Mouse (Mus musculus) hindbrain, embryonic 10.5 days (tissue): Measurements from ENCODE around the gene Slc39a5. TPM values are rescaled to one million over a fixed set of nuclear protein-coding genes. Genes with fewer than 3 reads are reported as not detected.

Experiments
- DNase-seq: peaks from one replicate; pipeline ENCODE4 v3.0.0-alpha.2; 2017; ENCODE audit warnings: low spot score
- H3K27ac ChIP-seq: fragments of 300-500 bp; sonication (generic); 2 replicates; pipeline ENCODE4 v1.5.1; 2016; ENCODE audit warnings: mild to moderate bottlenecking, moderate library complexity
- H3K27me3 ChIP-seq: fragments of 300-500 bp; sonication (generic); 2 replicates; pipeline ENCODE4 v1.6.1; 2016; ENCODE audit warnings: mild to moderate bottlenecking; ENCODE audit not compliant: poor library complexity, insufficient read depth, severe bottlenecking
- H3K36me3 ChIP-seq: fragments of 300-500 bp; sonication (generic); 2 replicates; pipeline ENCODE4 v1.6.1; 2016; ENCODE audit warnings: mild to moderate bottlenecking, moderate library complexity
- H3K4me1 ChIP-seq: fragments of 300-500 bp; sonication (generic); replicated peaks from 2 replicates; pipeline ENCODE4 v1.6.1; 2016; ENCODE audit warnings: mild to moderate bottlenecking
- H3K4me3 ChIP-seq: fragments of 300-500 bp; sonication (generic); 2 replicates; pipeline ENCODE4 v1.5.1; 2016; ENCODE audit warnings: mild to moderate bottlenecking, moderate library complexity
- H3K9me3 ChIP-seq: fragments of 300-500 bp; sonication (generic); 2 replicates; pipeline ENCODE4 v1.6.1; 2016; ENCODE audit warnings: mild to moderate bottlenecking, moderate library complexity
- WGBS: fragments of 180-500 bp; shearing (Covaris S2); methylation state at CpG from one replicate; pipeline ENCODE4 v1.1.7; 2016; 5-methylcytosine and 5-hydroxymethylcytosine counted together
- polyA plus RNA-seq: library from polyadenylated mRNA; unstranded; fragments of >200 nt; fragmentation: Nextera tagmentation; extraction: Ambion mirVana; gene quantifications from 2 replicates; pipeline ENCODE4 v1.2.1, GENCODE M21; 2016

The Slc39a5 gene
- polyA plus RNA-seq, 1 experiment from 2014 or later: not detected

GRCm38 (mm10) chr10:128369218-128369543 lies 31.8 kb downstream of the Slc39a5 start:
- Histone ChIP-seq H3K4me1 (peaks cover 25% of the 10 kb centered on the region), H3K9me3 (no peaks in the 10 kb centered on the region), H3K4me3 (peak overlapping the region; percentile 80), H3K36me3 (peaks cover 15% of the 10 kb centered on the region), H3K27me3 (no peaks in the 10 kb centered on the region), H3K27ac (peak overlapping the region; percentile 89)
- WGBS: 9% methylated on average over 9 of the region's 9 CpGs
- no peak for DNase-seq

DNA sequence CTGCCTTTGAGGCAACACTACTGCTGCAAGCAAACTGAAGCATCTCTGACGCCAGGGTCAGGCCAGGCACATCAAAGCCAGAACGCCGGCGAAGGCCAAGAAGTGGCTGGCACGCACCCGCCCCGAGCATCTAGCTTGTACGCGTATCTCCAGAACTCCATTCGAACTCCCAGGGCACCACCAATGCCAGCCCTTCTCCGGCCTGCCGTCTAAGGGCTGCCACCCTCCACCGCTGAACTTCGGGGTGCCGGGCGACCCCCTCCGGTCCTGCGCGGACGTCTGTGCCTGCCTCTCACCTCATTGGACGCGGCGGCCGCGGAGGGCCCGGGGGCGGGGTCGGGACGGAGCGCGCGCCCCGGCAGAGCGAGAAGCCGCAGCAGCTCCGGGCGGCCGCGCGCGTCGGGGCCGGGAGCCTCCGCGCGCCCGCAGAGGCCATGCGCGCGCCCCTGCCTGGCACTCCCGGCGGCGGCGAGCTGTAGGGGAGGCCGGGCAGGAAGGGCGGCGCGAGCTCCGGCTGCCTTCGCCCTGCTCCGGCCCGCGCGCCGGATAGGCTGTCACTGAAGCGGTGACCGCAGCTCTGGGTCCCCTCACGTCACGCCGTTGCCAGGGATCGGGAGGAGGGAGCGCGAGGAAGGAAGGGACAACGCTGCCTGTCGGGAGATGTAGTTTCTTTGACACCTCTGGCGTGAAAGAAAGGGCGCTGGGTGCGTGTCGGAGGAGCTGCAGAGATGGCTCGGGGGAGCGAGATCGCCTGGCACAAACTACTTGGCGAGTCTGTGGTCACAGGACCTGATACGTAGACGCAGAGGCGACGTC lies 32.4 kb downstream of the Slc39a5 start, which contains the start of gene Coq10a:
Coq10a (minus strand) TSS at position 596 of the 816 bp plus-strand sequence.
- Histone ChIP-seq H3K27me3 (no peaks in the 10 kb centered on the region), H3K4me3 (peak within 1 kb of the TSS; percentile 80), H3K9me3 (no peaks in the 10 kb centered on the region), H3K27ac (peak within 1 kb of the TSS; percentile 89), H3K36me3 (peaks cover 21% of the 10 kb centered on the region), H3K4me1 (peaks cover 25% of the 10 kb centered on the region)
- DNase-seq: peak; percentile 92
- under 1% methylated on average over 87 of the region's 87 CpGs for WGBS

DNA sequence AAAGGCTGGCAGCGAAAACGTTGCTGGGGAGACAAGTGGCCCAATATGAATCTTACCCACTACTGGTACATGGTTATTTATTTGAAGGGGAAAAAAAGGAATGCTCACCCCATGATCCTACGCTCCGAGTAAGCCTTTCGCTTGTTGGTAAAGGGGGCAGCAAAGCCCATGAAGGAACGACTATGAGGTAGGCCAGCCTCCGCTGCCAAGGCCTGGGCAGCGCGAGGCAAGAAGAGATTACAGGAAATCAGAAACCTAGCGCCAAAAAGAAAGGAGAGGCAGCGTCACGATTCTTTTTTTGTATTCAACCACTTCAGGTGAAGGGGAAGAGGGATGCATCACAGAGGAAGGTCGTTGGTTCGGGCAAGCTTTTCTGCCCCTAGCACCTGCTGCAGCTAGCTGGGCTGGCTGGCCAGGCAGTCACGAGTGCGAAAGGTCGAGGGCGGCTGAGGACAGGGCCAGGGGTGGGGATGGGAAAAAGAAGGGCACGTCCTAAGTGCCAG lies 33.1 kb downstream of the Slc39a5 start:
- peaks cover 25% of the 10 kb centered on the region for H3K4me1 ChIP-seq
- DNase-seq: no peak
- H3K27me3 ChIP-seq: no peaks in the 10 kb centered on the region
- no peaks in the 10 kb centered on the region for H3K9me3 ChIP-seq
- H3K27ac ChIP-seq: peak overlapping the region; percentile 89
- H3K4me3 ChIP-seq: peak overlapping the region; percentile 80
- H3K36me3 ChIP-seq: peaks cover 28% of the 10 kb centered on the region
- WGBS: 17% methylated on average over 19 of the region's 19 CpGs

DNA sequence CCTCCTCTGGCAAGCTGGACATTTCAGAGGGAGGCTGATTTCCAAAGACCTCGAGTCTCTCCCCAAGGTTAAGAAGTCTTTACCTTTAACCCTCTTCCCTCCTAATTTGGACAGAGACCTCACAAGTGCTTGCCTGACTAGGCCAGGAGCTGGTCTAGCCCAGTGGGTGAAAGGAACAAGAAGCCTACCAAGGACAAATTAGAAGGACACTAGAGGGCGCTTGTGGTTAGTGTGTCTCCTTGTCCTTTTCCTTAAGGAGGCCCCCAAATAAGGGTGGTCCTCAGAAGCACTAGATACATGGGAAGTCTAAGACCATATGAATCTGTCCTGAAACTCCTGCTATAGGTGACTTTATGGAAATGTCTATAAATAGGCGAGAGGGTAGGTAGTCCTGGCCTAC lies 38.5 kb downstream of the Slc39a5 start:
- Histone ChIP-seq H3K4me3 (no peak overlapping the region), H3K4me1 (peaks cover 2% of the 10 kb centered on the region), H3K9me3 (no peaks in the 10 kb centered on the region), H3K36me3 (peaks cover 81% of the 10 kb centered on the region), H3K27ac (no peak overlapping the region), H3K27me3 (no peaks in the 10 kb centered on the region)
- peak; percentile 23 for DNase-seq
- 53% methylated on average over 3 of the region's 3 CpGs for WGBS

GRCm38 (mm10) chr10:128361836-128362235 lies 39.2 kb downstream of the Slc39a5 start:
- Histone ChIP-seq H3K4me1 (no peaks in the 10 kb centered on the region), H3K9me3 (no peaks in the 10 kb centered on the region), H3K36me3 (peaks cover 89% of the 10 kb centered on the region), H3K4me3 (no peak overlapping the region), H3K27ac (no peak overlapping the region), H3K27me3 (no peaks in the 10 kb centered on the region)
- no peak for DNase-seq
- 91% methylated on average over 6 of the region's 6 CpGs for WGBS

- WGBS: 94% methylated on average over 6 of the region's 6 CpGs
- no peak overlapping the region for H3K27ac ChIP-seq
Observed at GRCm38 (mm10) chr10:128359226-128359625, 41.8 kb downstream of the Slc39a5 start.

GRCm38 (mm10) chr10:128358796-128359195 lies 42.2 kb downstream of the Slc39a5 start:
- 57% methylated on average over 2 of the region's 2 CpGs for WGBS
- Histone ChIP-seq H3K9me3 (no peaks in the 10 kb centered on the region), H3K4me3 (no peak overlapping the region), H3K27me3 (no peaks in the 10 kb centered on the region), H3K4me1 (no peaks in the 10 kb centered on the region), H3K27ac (no peak overlapping the region), H3K36me3 (peaks cover 97% of the 10 kb centered on the region)
- no peak for DNase-seq

More at GRCm38 (mm10) chr10:128359226-128359625, 41.8 kb downstream of the Slc39a5 start:
- Histone ChIP-seq H3K9me3 (no peaks in the 10 kb centered on the region), H3K4me1 (no peaks in the 10 kb centered on the region), H3K4me3 (no peak overlapping the region), H3K36me3 (peaks cover 97% of the 10 kb centered on the region), H3K27me3 (no peaks in the 10 kb centered on the region)
- no peak for DNase-seq

DNA sequence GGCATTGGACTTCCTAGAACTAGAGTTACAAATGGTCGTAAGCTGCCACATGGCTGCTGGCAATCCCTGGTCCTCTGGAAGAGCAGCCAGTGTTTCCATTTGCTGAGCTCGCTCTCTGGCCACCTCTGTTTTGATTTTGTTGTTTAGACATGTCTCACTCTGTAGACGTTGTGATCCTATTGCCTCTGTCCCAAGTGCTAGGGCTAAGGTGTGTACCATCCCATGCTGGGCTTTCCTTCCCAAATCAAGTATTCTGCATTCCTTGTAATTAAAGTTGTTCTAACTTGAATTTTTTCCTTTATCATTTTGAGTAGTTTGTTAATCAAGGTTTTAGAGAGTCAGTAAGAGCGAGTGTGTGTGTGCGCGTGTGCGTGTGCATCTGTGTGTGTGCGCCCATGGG lies 53.5 kb downstream of the Slc39a5 start:
- Histone ChIP-seq H3K9me3 (no peaks in the 10 kb centered on the region), H3K36me3 (peaks cover 68% of the 10 kb centered on the region), H3K4me1 (peaks cover 3% of the 10 kb centered on the region; the same call in 1 of the 2 replicates), H3K27me3 (no peaks in the 10 kb centered on the region), H3K27ac (no peak overlapping the region), H3K4me3 (no peak overlapping the region)
- DNase-seq: no peak
- WGBS: 93% methylated on average over 8 of the region's 8 CpGs

Other genes with a start within 250 kb of the Slc39a5 start
- gene Rbms2, start 220.9 kb downstream of the Slc39a5 start, polyA plus RNA-seq: 25.7 and 28.6 TPM in 2 replicates
- 0.57 and 0.93 TPM in 2 replicates for gene Gls2, start 206.8 kb downstream of the Slc39a5 start, polyA plus RNA-seq
- gene Spryd4, start 189.4 kb downstream of the Slc39a5 start, polyA plus RNA-seq: 27.3 and 27.5 TPM in 2 replicates
- gene Mip, start 175.4 kb downstream of the Slc39a5 start, polyA plus RNA-seq: 0.22 and 0.24 TPM in 2 replicates
- 65.9 and 89.7 TPM in 2 replicates for gene Timeless, start 169.2 kb downstream of the Slc39a5 start, polyA plus RNA-seq
- 0.54 and 0.56 TPM in 2 replicates for gene Apon, start 147.1 kb downstream of the Slc39a5 start, polyA plus RNA-seq
- gene Apof, start 132.6 kb downstream of the Slc39a5 start, polyA plus RNA-seq: not detected in 2 replicates
- gene Stat2, start 130.7 kb downstream of the Slc39a5 start, polyA plus RNA-seq: 14.6 and 19.3 TPM in 2 replicates
- gene Il23a, start 102.5 kb downstream of the Slc39a5 start, polyA plus RNA-seq: not detected in 2 replicates
- gene Pan2, start 97.9 kb downstream of the Slc39a5 start, polyA plus RNA-seq: 42.5 and 43.7 TPM in 2 replicates
- 252 and 259 TPM in 2 replicates for gene Cnpy2, start 78.8 kb downstream of the Slc39a5 start, polyA plus RNA-seq
- 231 and 232 TPM in 2 replicates for gene Cs, start 63.5 kb downstream of the Slc39a5 start, polyA plus RNA-seq
- 14.5 and 21.6 TPM in 2 replicates for gene Coq10a, start 32.2 kb downstream of the Slc39a5 start, polyA plus RNA-seq
- gene Ankrd52, start 24.1 kb downstream of the Slc39a5 start, polyA plus RNA-seq: 9.6 and 10.3 TPM in 2 replicates
- gene Nabp2, start 10.3 kb upstream of the Slc39a5 start, polyA plus RNA-seq: 144 and 147 TPM in 2 replicates
- gene Rnf41, start 10.4 kb upstream of the Slc39a5 start, polyA plus RNA-seq: 46.7 and 48.0 TPM in 2 replicates
- gene Smarcc2, start 58.0 kb upstream of the Slc39a5 start, polyA plus RNA-seq: 72.2 and 106 TPM in 2 replicates
- gene Myl6, start 92.9 kb upstream of the Slc39a5 start, polyA plus RNA-seq: 866 and 958 TPM in 2 replicates
- 2.8 TPM in 2 replicates for gene Myl6b, start 97.5 kb upstream of the Slc39a5 start, polyA plus RNA-seq
- 20.2 and 22.0 TPM in 2 replicates for gene Esyt1, start 124.6 kb upstream of the Slc39a5 start, polyA plus RNA-seq
- 16.9 and 19.9 TPM in 2 replicates for gene Zc3h10, start 146.5 kb upstream of the Slc39a5 start, polyA plus RNA-seq
- 2,868 and 3,332 TPM in 2 replicates for gene Rpl41, start 148.1 kb upstream of the Slc39a5 start, polyA plus RNA-seq
- gene Pa2g4, start 164.8 kb upstream of the Slc39a5 start, polyA plus RNA-seq: 205 and 257 TPM in 2 replicates
- gene Erbb3, start 188.4 kb upstream of the Slc39a5 start, polyA plus RNA-seq: 5.0 and 13.5 TPM in 2 replicates
- gene Rps26, start 225.5 kb upstream of the Slc39a5 start, polyA plus RNA-seq: 472 and 519 TPM in 2 replicates
- gene Ikzf4, start 244.8 kb upstream of the Slc39a5 start, polyA plus RNA-seq: 2.6 and 3.5 TPM in 2 replicates